Mouse (Mus musculus): ENCODE measurements around the gene Rbpms2. TPM values are rescaled to one million over a fixed set of nuclear protein-coding genes. Genes with fewer than 3 reads are reported as not detected.

Gene Rbpms2
- 10 to 100 TPM; 63.3 to 89.9 TPM for total RNA-seq (2021)
- long read RNA-seq, experiment 1, transcript Rbpms2-201 (8 exons, 1,987 nt), result major isoform, 37 of 66 reads
- long read RNA-seq, experiment 1, partial matches to known transcripts, result 5 of 66 reads
- long read RNA-seq, experiment 1, other reads (novel, unspliced or antisense), result 23 of 66 reads
- long read RNA-seq, experiment 2, transcript Rbpms2-201 (8 exons, 1,987 nt), result major isoform, 19 of 44 reads
- long read RNA-seq, experiment 2, partial matches to known transcripts, result 18 of 44 reads
- long read RNA-seq, experiment 2, other reads (novel, unspliced or antisense), result 5 of 44 reads

DNA sequence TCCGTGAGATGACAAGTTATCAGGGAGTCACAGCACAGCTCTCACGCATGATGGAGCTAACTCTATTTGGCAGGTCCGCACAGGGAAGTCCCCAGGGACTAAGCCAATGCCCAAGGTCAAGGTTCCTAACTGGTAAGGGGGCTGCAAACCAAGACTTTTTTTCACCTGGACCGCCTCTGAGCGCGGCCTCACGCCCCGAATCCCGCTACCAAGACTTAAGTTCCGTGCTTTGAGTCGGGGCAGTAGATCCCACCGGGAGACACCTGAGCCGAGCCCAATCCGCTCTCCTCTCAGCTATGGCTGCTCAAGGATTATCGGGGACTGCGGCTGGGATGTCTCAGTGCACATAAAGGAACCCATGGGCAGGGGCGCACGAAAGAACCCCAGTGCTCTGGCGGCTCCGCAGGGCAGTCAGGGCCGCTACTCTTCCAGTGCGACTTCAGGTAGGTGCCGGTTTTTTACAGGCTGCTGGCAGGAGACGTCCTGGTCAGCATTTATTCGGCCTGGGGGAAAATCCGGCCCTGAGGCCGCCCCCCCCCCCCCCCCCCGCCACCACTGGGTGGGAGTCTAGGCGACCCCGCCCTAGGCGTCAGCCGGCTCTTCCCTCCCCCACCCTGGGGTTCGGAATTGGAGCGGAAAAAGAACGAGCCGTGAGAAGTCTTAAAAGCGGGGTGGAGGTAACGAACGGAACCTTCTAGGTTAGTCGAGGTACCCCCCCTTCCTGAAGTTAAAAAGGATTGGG, at the start of gene Rbpms2:
Gene Rbpms2, plus strand, starts transcription at position 624 of the 742 bp plus-strand sequence.
- peak in 1 of 2 experiments; percentile 38 for DNase-seq (ENCODE audit: low spot score in 2 of 2)

DNA sequence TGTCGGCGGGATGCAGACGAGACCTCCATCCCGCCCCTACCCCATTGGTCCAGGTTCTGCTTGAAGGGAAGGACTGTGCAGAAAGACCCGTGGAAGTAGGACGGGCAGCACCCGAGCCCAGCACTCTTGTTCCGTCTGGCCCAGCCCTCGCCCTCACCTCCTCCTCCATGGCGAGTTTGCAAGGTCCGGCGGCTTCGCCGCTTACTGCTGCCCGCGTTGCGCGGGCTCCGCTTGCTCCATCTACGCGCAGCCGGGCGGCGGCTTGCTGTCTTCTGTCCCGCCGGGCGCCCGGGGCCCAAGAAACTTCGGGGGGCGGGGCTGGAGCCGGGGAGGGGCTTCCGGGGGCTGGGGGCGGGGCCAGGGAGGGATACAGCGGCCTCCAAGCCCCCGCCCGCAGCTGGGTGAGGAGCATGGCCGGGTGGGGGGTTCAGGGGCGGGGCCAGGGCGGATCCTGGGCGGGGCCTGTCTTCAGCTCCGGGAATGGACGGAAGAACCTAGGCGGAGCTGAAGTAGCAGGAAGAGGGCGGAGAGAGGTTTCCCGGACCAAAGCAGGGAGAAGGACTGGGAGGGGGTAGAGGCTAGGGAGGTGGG, 49.6 kb upstream of the Rbpms2 start, which contains the start of gene Plekho2:
Gene Plekho2, minus strand, starts transcription at position 260 of the 591 bp plus-strand sequence.
- peak; percentile 88 to 89 for DNase-seq (ENCODE audit: low spot score in 2 of 2)

DNA sequence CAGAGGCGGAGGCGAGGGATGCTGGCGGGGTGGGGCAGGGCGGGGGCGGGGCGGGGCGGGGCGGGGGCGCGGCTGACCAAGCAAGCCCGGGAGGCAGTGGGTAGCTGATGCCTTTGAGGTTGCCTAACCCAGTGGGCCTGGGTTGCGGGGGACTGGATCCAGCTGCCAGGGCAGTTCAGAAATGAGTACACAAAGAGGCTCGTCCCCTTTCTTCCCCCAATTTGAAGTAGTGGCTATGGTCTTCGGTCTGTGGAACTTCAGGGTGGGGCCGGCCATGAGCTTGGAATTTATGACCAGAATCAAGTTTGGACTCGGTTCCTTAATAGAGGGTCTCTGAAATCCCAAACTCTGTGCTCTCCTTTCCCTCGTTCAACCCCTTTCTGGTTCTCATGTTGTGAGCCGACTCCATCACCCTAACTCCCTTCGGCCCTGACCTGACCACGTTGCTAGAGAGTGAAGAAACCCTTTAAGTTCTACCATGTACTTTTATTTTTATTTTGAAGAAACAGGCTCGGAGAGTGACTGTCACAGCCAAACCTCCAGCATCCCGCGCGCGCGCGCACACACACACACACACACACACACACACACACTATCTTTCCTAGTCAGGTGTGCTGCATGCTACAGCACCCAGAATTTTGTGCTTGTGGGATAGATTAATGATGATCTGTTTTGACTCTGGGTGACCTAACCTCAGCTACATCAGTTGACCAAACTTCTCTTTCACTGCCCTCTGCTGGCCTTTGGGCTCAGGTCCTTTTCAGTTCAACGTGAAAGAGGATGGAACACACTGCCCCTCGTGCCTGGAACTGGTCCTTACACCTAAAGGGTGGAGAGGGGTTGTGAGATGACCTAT, 48.8 kb upstream of the Rbpms2 start:
- DNase-seq (ENCODE audit: low spot score in 2 of 2), result peak; percentile 71 to 76

DNA sequence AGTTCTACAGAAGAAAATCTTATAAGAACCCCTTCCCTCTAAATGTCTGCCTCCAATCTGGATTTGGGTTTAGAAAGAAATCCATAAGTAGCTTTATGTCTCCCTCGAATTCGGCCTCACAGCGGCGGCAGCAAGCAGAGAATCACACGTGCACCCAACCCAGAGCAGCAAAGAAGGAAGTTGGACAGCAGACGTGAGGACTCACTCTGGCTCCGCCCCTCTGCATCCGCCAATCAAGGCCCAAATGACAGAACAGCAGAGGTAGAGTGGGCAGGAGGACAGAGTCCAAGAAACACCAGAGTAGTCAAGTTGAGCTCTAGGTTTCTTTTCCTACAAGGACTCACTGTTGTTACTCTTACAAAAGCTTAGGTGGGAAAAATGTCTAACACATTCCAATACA, 46.4 kb upstream of the Rbpms2 start:
- DNase-seq (ENCODE audit: low spot score in 2 of 2), result no peak

DNA sequence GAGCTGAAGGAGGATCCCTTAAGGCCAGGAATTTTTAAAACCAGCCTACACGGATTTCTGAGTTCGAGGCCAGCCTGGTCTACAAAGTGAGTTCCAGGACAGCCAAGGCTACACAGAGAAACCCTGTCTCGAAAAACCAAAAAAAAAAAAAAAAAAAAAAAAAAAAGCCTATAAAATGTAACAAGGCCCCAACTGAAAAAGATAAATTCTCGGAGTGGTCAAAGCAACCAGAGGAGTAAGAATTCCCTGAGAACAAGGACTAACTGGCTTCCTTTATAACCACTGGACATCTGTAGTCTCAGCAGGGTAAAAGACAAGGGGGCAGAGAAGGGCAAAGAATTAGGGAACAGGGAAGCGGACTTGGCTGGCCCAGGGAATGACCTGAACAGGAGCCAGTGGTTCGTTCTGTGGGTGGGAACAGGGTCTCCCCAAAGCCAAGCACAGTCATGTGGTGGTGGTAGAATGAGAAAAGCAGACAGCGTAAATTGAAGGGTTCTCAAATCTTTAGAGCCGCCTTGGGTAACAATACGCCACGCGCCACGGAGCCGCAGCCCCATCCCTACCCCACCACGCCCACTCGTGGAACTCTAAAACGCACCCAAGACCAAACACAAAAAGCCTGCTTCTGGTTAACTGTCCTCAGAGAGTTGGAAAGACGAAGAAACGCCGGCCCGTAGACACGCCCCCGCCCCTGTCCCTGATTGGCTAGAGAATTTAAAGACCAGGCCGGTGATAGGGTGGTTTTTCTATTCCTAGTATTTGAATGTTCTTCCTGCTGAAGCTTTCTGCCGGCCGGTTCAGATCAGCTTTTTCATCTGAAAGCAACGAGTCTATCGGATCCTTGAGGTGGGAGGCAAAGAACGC, 42.8 kb upstream of the Rbpms2 start, which contains the start of gene Pif1:
Gene Pif1, plus strand, starts transcription at position 755 of the 864 bp plus-strand sequence.
- peak; percentile 67 to 71 for DNase-seq (ENCODE audit: low spot score in 2 of 2)

DNA sequence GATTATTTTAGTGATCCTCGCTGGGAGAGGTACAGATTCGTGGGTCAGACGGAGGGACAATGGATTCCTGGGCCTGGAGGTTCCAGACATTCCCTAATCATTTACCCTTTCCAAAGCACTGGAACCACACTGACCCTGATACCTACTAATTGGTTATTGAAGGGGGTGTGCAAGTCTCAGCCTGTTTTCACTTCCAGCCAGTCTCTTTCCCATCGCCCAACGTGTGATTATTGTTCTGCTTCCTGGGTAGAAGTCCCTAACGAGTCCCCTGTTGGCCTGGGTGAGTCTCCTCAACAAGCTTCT, 42.2 kb upstream of the Rbpms2 start:
- DNase-seq (ENCODE audit: low spot score in 2 of 2), result no peak

DNA sequence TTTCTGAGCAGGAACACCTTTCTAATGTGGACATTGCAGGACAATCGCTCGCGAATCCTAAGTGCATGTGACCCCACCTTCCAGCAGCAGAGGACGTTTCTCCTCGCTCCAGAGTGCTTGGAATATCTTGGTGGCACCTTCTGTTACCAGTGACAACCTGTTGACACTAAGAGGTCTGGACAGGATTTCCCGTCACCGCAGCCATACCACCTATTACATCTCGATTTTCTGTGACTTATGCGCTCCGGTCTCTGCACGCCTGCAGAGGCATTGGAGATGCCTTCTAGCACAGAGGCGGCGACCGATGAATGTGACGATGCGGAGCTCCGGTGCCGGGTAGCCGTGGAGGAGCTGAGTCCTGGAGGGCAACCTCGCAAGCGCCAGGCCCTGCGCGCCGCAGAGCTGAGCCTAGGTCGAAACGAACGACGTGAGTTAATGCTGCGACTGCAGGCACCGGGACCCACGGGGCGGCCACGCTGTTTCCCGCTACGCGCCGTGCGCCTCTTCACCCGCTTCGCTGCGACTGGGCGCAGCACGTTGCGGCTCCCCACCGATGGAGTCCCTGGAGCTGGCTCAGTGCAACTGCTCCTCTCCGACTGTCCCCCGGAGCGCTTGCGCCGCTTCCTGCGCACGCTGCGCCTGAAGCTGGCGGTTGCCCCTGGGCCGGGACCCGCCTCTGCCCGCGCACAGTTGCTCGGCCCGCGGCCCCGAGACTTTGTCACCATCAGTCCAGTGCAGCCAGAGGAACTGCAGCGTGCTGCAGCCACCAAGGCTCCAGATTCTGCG, 41.7 kb upstream of the Rbpms2 start:
- peak in 1 of 2 experiments; percentile 35 for DNase-seq (ENCODE audit: low spot score in 2 of 2)

DNA sequence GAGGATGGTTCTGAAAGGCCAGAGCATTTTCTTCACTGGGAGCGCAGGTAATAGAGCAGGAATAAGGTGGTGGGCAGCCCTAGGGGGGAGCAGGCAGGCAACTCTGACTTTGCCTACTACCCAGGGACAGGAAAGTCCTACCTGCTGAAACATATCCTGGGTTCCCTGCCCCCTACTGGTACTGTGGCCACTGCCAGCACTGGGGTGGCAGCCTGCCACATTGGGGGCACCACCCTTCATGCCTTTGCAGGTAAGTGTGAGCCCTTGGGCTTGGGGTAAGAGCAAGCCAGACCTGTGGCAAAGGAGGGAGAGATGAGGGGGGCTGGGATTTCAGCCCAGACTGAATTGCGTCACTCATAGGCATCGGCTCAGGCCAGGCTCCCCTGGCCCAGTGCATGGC, 40.4 kb upstream of the Rbpms2 start:
- no peak for DNase-seq (ENCODE audit: low spot score in 2 of 2)

DNA sequence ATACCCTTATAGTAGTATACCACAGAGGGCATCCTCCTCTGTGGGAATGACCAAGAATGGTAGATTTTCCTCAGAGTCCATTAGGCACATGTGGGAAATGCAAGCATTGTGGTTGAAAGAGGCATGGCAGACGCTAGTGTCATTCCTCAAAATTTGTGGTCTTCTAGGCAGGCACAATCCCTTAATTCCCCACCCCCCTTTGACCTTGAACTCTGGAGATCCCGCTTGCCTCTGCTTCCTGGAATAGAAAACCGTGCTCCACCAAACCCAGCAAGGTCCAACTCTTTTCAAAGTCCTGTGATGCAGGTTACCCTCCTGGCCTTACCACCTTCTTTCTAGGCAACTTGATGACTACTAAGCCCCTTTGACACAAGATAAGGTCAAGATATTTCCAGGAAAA, 36.7 kb upstream of the Rbpms2 start:
- DNase-seq (ENCODE audit: low spot score in 2 of 2), result no peak

DNA sequence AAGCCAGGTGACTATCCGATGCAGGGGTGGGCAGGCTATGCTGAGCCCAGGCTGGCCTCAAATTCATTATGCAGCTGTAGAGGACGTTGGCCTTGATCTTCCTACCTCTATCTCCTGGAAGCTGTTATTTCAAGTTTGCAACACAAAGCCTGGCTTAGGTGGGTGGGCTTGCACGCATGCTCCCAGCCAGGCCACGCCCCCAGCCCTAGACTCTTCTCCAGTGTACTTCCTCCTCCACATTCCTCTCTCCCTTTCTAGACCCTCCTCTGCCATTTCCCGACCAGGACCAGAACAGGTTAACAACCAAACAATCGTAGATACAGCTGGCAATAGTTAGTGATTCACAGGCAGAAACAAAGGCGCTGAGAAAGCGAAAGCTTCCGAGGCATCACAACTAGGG, 35.9 kb upstream of the Rbpms2 start:
- no peak for DNase-seq (ENCODE audit: low spot score in 2 of 2)

DNA sequence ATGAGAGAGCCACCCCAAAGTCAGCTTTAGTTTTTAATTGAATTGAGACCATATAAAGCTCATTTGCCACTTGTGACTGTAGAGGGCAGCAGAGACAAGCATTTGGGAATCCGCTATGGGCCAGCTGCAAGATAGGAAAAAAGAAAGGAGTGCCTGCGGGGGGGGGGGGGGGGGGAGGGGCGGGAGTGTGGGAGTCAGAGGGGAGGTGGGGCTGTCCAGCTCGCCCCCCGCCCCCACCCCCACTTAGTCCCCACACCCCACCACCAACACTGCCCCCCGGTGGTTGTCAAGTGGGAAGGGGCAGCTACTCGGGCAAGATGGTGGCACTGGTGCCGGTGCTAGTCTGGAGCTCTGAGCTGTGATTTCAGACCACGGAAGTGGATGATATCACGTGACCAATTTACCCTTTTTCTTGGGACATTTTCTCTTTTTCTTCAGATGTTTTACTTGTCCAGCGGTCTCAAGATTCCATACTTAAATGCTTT, 30.6 kb upstream of the Rbpms2 start:
- DNase-seq (ENCODE audit: low spot score in 2 of 2), result peak; percentile 40 to 47

DNA sequence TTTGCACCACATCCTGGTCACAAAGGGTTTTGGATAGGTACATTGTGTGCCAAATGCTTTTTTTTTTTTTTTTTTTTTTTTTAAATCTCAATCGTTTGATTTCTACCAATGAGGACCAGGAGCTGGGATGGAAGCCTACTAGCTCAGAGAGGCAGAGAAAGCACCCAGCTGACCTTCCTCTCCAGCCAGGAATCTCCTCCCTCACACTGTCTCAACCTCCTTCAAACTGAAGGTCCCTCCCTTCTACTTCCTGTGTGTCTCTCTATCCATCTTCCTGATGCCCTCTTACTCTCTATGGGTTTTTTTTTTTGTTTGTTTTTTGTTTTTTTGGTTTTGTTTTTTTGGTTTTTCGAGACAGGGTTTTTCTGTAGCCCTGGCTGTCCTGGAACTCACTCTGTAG, 28.5 kb upstream of the Rbpms2 start:
- DNase-seq (ENCODE audit: low spot score in 2 of 2), result no peak

DNA sequence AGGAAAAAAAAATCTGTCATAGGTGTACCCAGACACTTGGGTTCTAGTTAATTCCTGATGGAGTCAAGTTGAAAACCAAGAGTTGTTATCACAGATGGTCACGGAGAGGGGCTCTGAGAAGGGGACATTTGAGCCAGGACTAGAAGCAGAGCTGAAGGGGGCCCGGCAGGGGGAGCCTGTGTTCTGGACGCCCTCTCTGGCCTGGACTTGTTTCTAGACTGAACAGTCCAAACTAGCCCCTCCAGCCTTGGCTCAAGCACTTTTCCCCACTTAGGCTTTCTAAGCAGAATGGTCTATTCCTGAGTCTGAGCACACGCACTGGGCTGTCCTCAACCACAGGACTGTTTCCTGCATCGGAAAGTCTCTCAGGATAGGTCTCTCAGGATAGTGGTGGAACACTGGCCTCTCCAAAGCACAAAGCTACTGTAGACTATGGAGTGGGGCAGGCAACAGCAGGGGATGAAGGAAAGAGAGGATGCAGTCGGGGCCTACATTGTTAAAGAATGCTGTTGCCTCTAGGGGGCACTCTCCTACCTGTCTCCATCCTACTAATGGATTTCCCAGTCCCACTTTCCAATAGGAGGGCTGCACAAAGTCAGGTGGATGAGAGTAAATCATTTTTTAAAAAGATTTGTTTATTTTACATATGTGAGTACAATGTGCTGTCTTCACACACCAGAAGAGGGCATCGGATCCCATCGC, 25.9 kb upstream of the Rbpms2 start:
- DNase-seq (ENCODE audit: low spot score in 2 of 2), result no peak

DNA sequence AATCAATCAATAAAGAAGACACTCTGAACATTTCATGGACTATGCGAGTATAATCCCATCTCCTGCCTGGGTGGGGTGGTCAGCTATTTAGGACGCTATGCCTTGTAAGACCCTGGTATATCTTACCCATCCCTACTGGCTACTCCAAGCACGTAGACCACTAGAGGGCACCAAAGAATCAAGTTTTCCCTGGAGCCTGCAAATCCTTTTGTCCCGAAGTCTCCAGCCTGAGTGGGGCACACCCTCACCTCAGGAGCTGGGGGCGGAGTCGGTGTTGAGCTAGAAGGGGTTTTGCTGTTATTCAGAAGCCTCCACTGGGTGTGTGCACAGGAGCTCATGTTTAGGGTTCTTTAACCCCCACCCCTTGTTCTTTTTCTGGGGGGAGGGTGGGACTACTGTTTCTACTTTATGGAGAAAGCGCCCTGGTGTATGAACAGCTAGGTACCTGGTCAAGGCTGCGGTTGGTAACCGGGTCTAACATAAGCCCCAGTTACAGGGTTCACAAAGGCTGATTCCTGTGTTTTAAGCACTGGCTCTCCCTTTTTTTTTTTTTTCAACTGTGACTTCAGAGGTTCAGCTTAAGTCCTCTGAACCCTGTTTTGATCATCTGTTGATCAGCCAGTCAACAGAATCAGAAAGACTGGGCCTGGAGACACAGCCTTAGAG, 23.8 kb upstream of the Rbpms2 start:
- DNase-seq (ENCODE audit: low spot score in 2 of 2), result peak; percentile 36 to 64

DNA sequence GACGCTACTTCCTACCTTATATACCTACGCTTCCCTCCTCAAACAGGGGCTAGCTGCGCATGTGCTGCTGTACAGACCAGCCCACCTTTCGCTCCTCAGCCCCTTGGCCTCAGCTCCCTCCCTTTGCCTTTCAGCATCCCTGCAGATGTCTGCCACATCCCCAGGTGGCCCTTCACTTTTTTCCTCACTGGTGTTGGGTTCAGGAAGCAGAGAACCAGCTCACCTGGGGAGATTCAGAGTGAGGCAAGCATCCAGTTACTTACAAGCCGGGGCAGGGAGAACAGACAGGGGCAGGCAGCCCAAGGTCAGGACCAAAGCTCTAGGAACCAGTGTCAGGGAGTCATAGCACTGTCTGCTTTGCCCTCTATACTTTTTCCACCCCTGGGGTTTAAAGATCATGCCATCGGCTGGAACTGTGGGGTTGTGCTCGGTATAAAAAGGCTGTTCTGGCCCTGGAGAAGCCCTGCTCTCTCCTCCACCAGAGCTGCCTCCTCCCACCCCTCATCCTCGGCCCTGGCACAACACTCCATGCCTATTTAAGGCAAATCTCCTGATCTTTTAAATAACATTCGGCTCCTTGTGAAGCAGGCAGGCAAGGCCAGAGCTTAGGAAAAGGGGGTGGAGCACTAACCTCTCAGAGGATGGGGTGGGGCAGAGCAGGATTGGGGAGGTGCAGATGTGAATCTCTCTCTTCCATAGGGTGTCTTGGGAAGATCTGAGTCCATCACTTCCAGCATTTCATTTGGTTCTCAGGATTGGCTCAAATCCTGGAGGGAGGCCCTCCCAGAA, 22.9 kb upstream of the Rbpms2 start:
- DNase-seq (ENCODE audit: low spot score in 2 of 2), result no peak

DNA sequence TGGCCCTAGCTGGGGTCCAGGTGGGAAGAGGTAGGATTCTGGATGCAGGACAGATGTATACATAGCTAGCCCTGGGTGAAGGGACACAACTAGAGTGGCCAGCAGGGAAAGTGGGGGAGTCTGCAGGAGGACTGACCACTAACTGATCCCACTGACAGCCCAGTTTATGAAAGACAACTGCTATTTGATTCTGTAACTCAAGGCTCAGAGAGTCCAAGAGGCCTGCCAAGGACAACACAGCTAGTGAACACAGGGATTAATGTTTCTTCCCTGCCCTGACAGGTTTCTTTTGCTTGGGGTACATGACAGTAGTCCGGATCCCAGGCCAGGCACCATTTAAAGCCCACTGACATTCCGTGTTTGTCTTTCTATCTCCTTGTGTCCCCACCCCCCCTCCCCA, 22.3 kb upstream of the Rbpms2 start:
- DNase-seq (ENCODE audit: low spot score in 2 of 2), result no peak

DNA sequence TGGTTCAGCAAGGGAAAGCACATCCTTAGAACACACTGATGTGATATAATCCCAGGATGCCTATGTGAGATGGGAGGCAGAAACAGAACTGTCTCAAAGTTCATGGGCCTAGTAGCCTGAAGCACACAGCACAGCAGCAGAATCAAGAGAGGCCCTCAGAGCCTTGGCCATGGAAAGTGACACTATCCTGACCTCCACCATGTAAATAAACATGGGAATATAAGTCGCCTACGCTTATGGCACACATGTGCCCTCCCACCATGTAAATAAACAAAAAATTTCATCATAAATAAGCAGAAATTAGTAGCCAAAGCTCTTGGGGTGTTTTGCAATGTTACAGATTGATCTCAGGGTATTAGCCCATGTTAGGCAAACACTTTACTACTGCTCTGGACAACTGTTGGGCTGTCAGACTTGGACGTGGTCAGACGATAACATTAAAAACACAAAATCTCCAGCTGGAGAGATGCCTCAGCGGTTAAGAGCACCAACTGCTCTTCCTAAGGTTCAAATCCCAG, 17.4 kb upstream of the Rbpms2 start:
- no peak for DNase-seq (ENCODE audit: low spot score in 2 of 2)
